13 mouse cellular contexts compared by ENCODE assay signal in genomic region chr2:172936844-172937243, GRCm38 (mm10). TPM values are rescaled to one million over a fixed set of nuclear protein-coding genes. Genes with fewer than 3 reads are reported as not detected.
A peak's percentile ranks its signal among the peaks of the same experiment; 100 is the strongest.
DNase-seq lines count a peak whose midpoint lies in the region; ATAC-seq and TF ChIP-seq lines count a peak whose summit lies in the region.
"Had no signal": no experiment of that assay in that cellular context is flagged by ENCODE, and none has a peak within 500 bp of the region (broad histone marks: within the 10 kb centered on the region; RNA-seq: fewer than 3 reads in every experiment).

No protein-coding gene starts in this region.

- H3K27me3 ChIP-seq in heart, embryonic 14.5 days (ENCODE audit: control insufficient read depth, insufficient read depth, low read length): peaks cover 37% of the 10 kb centered on the region
- H3K27me3 ChIP-seq in embryonic facial prominence, embryonic 10.5 days (replicated peaks; ENCODE audit: low read depth, poor library complexity, severe bottlenecking): peaks cover 94% of the 10 kb centered on the region
- H3K27me3 ChIP-seq in hindbrain, embryonic 13.5 days: peaks cover 92% of the 10 kb centered on the region
- peaks cover 65% of the 10 kb centered on the region for H3K27me3 ChIP-seq in midbrain, embryonic 15.5 days (replicated peaks)

- no peak for DNase-seq in heart, postnatal 14 days
- no peak for DNase-seq in embryonic facial prominence, embryonic 10.5 days (ENCODE audit: low spot score)
- DNase-seq in adrenal gland, adult (ENCODE audit: inconsistent age in 2 of 2, low spot score in 1 of 2): no peak
- DNase-seq in ovary, postnatal 14 days (ENCODE audit: low spot score): no peak
- no peak for DNase-seq in left cerebral cortex, adult 2 months (ENCODE audit: extremely low spot score in 1 of 2, low spot score in 2 of 2)
- DNase-seq: cerebellum, postnatal 10 days; heart, postnatal 4 days; layer of hippocampus, adult 9-11 months; right cerebral cortex, adult 18-20 months had no signal

- ATAC-seq in heart, embryonic 14.5 days (ENCODE audit: insufficient number of reproducible peaks, insufficient read depth, low FRiP score, low read depth): no peak
- no peak for ATAC-seq in hindbrain, embryonic 13.5 days (ENCODE audit: low FRiP score)
- no peak for ATAC-seq in midbrain, embryonic 15.5 days (replicated peaks)

- peak overlapping the region; percentile 58 to 82 for H3K4me3 ChIP-seq in heart, embryonic 14.5 days (ENCODE audit: control insufficient read depth in 1 of 2, insufficient read depth in 1 of 2, low read depth in 1 of 2, low read length in 2 of 2)
- H3K4me3 ChIP-seq in embryonic facial prominence, embryonic 10.5 days: peak overlapping the region; percentile 69
- H3K4me3 ChIP-seq in hindbrain, embryonic 13.5 days: no peak overlapping the region
- H3K4me3 ChIP-seq in midbrain, embryonic 15.5 days: no peak overlapping the region
- no peak overlapping the region for H3K4me3 ChIP-seq in left cerebral cortex, adult 2 months

- H3K4me2 ChIP-seq in heart, embryonic 14.5 days (ENCODE audit: low read length): peak overlapping the region; percentile 88
- peak overlapping the region; percentile 86; the same call in 1 of the 2 replicates for H3K4me2 ChIP-seq in hindbrain, embryonic 13.5 days
- peak overlapping the region; percentile 5; the same call in 1 of the 2 replicates for H3K4me2 ChIP-seq in midbrain, embryonic 15.5 days

- 37% methylated on average over 5 of the region's 5 CpGs for WGBS in heart, embryonic 14.5 days
- 10% methylated on average over 5 of the region's 5 CpGs for WGBS in embryonic facial prominence, embryonic 10.5 days
- 28% methylated on average over 5 of the region's 5 CpGs for WGBS in hindbrain, embryonic 13.5 days
- WGBS in midbrain, embryonic 15.5 days: 43% methylated on average over 5 of the region's 5 CpGs

- peak overlapping the region; percentile 91 for H3K9ac ChIP-seq in heart, embryonic 14.5 days (ENCODE audit: low read length)
- H3K9ac ChIP-seq in hindbrain, embryonic 13.5 days: no peak overlapping the region
- H3K9ac ChIP-seq in midbrain, embryonic 15.5 days: no peak overlapping the region

- intact Hi-C loops in heart, postnatal 14 days (cut with DNase I): no loop called here
- intact Hi-C loops in left cerebral cortex, adult 2 months (cut with DNase I): no loop called here

- H3K36me3 ChIP-seq in heart, embryonic 14.5 days (ENCODE audit: control insufficient read depth, insufficient read depth, low read length): peaks cover 8% of the 10 kb centered on the region; the same call in 1 of the 2 replicates
- H3K36me3 ChIP-seq in embryonic facial prominence, embryonic 10.5 days (replicated peaks): no peaks in the 10 kb centered on the region
- H3K36me3 ChIP-seq in hindbrain, embryonic 13.5 days: no peaks in the 10 kb centered on the region
- H3K36me3 ChIP-seq in midbrain, embryonic 15.5 days (replicated peaks): no peaks in the 10 kb centered on the region

- peak overlapping the region; percentile 70 to 93 for H3K27ac ChIP-seq in heart, embryonic 14.5 days (replicated peaks in 1 of 2; ENCODE audit: control insufficient read depth in 1 of 2, insufficient read depth in 1 of 2, low read depth in 2 of 2, low read length in 2 of 2)
- peak overlapping the region; percentile 85 for H3K27ac ChIP-seq in embryonic facial prominence, embryonic 10.5 days (replicated peaks)
- H3K27ac ChIP-seq in hindbrain, embryonic 13.5 days: no peak overlapping the region
- H3K27ac ChIP-seq in midbrain, embryonic 15.5 days: no peak overlapping the region
- H3K27ac ChIP-seq in left cerebral cortex, adult 2 months: no peak overlapping the region

- H3K9me3 ChIP-seq in heart, embryonic 14.5 days (ENCODE audit: control insufficient read depth, low read length): no peaks in the 10 kb centered on the region
- no peaks in the 10 kb centered on the region for H3K9me3 ChIP-seq in embryonic facial prominence, embryonic 10.5 days
- H3K9me3 ChIP-seq in hindbrain, embryonic 13.5 days: no peaks in the 10 kb centered on the region
- no peaks in the 10 kb centered on the region for H3K9me3 ChIP-seq in midbrain, embryonic 15.5 days

- TF ChIP-seq CTCF in left cerebral cortex, adult 2 months (IDR thresholded peaks at IDR 0.05): no peak

- H3K4me1 ChIP-seq in heart, embryonic 14.5 days (ENCODE audit: control insufficient read depth in 2 of 2, insufficient read depth in 2 of 2, low read length in 2 of 2): peaks cover 20 to 53% of the 10 kb centered on the region in 2 experiments; a peak in 3 of 4 replicates
- peaks cover 98% of the 10 kb centered on the region for H3K4me1 ChIP-seq in embryonic facial prominence, embryonic 10.5 days
- H3K4me1 ChIP-seq in hindbrain, embryonic 13.5 days (replicated peaks): peaks cover 70% of the 10 kb centered on the region
- peaks cover 58% of the 10 kb centered on the region for H3K4me1 ChIP-seq in midbrain, embryonic 15.5 days

RNA-seq across cellular contexts. Expression of gene Bmp7, which starts 3.3 kb away (rescaled TPM):
- polyA plus RNA-seq in heart, embryonic 14.5 days (2014; fragmentation: Nextera tagmentation; extraction: Ambion mirVana): 50.5 and 53.7 TPM in 2 replicates
- total RNA-seq in heart, postnatal 14 days (2021): 1 to 10 TPM; 1.7 to 2.6 TPM
- polyA plus RNA-seq in embryonic facial prominence, embryonic 10.5 days (2016; fragmentation: Nextera tagmentation; extraction: Ambion mirVana): 19.8 and 20.9 TPM in 2 replicates
- polyA plus RNA-seq in hindbrain, embryonic 13.5 days (2015; fragmentation: Nextera tagmentation; extraction: Ambion mirVana): 12.4 and 12.5 TPM in 2 replicates
- polyA plus RNA-seq in midbrain, embryonic 15.5 days (2015; fragmentation: Nextera tagmentation; extraction: Ambion mirVana): 14.3 and 17.2 TPM in 2 replicates
- total RNA-seq in left cerebral cortex, adult 2 months (2021): 10 to 100 TPM in 1 of 2 experiments, 1 to 10 TPM in 1; 9.6 to 13.9 TPM

RNA-seq across cellular contexts. Expression of gene Spo11, which starts 40.7 kb away (rescaled TPM):
- polyA plus RNA-seq in heart, embryonic 14.5 days (2014; fragmentation: Nextera tagmentation; extraction: Ambion mirVana): 0.32 TPM in 1 of 2 replicates, not detected in the other
- under 1 TPM; 0.07 to 0.93 TPM for total RNA-seq in heart, postnatal 14 days (2021)
- polyA plus RNA-seq in embryonic facial prominence, embryonic 10.5 days (2016; fragmentation: Nextera tagmentation; extraction: Ambion mirVana): 0.26 and 0.46 TPM in 2 replicates
- 0.79 and 0.87 TPM in 2 replicates for polyA plus RNA-seq in hindbrain, embryonic 13.5 days (2015; fragmentation: Nextera tagmentation; extraction: Ambion mirVana)
- 1.4 TPM in 2 replicates for polyA plus RNA-seq in midbrain, embryonic 15.5 days (2015; fragmentation: Nextera tagmentation; extraction: Ambion mirVana)
- total RNA-seq in left cerebral cortex, adult 2 months (2021): under 1 TPM; 0.30 to 0.86 TPM
- total RNA-seq: heart, postnatal 4 days had no signal
- polyA plus RNA-seq: liver, embryonic 16.5 days had no signal

Comparison
In these comparisons a context has a peak if more than half of its experiments do, and no peak if none do; other contexts are left out.
1. H3K27ac ChIP-seq: peak in heart, embryonic 14.5 days (2 of 2) and embryonic facial prominence, embryonic 10.5 days (single experiment); none in hindbrain, embryonic 13.5 days (single experiment), midbrain, embryonic 15.5 days (single experiment) and left cerebral cortex, adult 2 months (single experiment).
2. H3K4me2 ChIP-seq: peak in every context shown above with its lines; median percentile 88 in heart, embryonic 14.5 days; 86 in hindbrain, embryonic 13.5 days; 5 in midbrain, embryonic 15.5 days.
3. H3K4me3 ChIP-seq: peak in heart, embryonic 14.5 days (2 of 2) and embryonic facial prominence, embryonic 10.5 days (single experiment); none in hindbrain, embryonic 13.5 days (single experiment), midbrain, embryonic 15.5 days (single experiment) and left cerebral cortex, adult 2 months (single experiment).